Mouse (Mus musculus) gonadal fat pad, adult 2 months (tissue): ENCODE data around the gene Bglap2. TPM values are rescaled to one million over a fixed set of nuclear protein-coding genes. Genes with fewer than 3 reads are reported as not detected.
A peak's percentile ranks its signal among the peaks of the same experiment; 100 is the strongest.
"Not testable (repeated sequence)": the region's sequence is repeated elsewhere in the genome, so short reads cannot be mapped to it uniquely, and the experiment has no call there.

ENCODE experiments used
- DNase-seq: peaks from one replicate; pipeline ENCODE4 v3.0.0-alpha.2; 2012; ENCODE audit warnings: low read depth
- polyA plus RNA-seq: library from polyadenylated mRNA; depleted of rRNA; stranded (reverse); fragments of >200 nt; gene quantifications from 2 replicates; pipeline ENCODE4 v1.2.3, GENCODE M21; 2012; rRNA removed

Bglap2 gene
- 0.39 TPM in 1 of 2 replicates, not detected in the other for polyA plus RNA-seq

DNA sequence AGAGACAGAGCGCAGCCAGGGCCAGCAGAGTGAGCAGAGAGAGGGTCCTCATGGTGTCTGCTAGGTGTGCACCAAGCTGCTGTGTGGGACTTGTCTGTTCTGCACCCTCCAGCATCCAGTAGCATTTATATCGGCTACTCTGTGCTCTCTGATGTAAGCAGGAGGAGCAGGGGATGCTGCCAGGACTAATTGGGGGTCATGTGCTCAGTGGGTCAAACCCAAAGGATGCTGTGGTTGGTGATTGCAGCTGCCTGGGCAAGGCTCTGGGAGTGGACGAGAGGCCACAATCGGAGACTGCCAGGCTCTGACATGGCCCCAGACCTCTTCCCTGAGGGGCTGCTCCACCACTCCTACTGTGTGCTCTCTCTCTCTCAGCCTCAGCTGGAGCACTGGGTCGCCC lies at the start of gene Bglap2:
TSS of gene Bglap2 (minus strand) at position 101 of the 400 bp plus-strand sequence.
- DNase-seq, result not testable (repeated sequence)

GRCm38 (mm10) chr3:88427342-88427905 lies 48.9 kb upstream of the Bglap2 start:
- DNase-seq, result no peak

- DNase-seq, result no peak
Observed at GRCm38 (mm10) chr3:88425708-88426420, 47.4 kb upstream of the Bglap2 start.

GRCm38 (mm10) chr3:88425330-88425689 lies 46.8 kb upstream of the Bglap2 start:
- no peak for DNase-seq

DNA sequence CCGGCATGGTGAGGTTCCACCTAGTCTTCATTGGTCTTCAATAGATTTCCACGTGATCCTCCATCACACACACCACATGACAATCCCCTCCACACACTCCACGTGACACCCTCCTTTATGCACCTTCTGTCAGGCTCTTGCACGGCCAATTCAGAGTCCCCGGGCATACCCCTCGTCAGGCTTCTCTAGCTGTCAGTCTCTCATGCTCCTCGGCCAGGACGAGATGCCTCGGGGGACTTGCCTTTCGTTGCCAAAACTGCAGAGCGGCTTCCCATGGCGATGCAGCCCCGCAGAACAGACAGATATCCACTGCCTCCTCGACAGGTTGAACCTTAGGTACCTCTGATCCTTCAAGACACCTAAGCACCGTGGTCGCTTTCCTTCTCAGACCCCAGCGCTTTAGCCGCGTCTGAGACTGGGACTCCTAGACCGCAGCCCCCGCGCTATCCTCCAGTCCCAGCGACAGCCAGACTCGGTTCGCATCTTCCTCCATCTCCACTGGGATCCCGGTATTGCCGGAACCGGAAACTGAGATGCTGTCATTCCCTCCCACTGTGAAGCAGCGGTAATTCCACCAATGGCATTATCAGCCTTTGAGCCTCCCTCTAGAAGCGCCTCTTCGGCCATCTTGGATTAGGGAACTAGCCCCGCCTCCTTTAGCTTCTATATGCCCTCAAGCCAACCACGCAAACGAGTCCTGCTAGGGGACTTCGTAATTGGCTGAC lies 46.3 kb upstream of the Bglap2 start, which contains the start of gene Slc25a44:
TSS of gene Slc25a44 (minus strand) at position 535 of the 725 bp plus-strand sequence.
- DNase-seq, result peak; percentile 97

GRCm38 (mm10) chr3:88422020-88422720 lies 43.7 kb upstream of the Bglap2 start:
- DNase-seq, result no peak

DNA sequence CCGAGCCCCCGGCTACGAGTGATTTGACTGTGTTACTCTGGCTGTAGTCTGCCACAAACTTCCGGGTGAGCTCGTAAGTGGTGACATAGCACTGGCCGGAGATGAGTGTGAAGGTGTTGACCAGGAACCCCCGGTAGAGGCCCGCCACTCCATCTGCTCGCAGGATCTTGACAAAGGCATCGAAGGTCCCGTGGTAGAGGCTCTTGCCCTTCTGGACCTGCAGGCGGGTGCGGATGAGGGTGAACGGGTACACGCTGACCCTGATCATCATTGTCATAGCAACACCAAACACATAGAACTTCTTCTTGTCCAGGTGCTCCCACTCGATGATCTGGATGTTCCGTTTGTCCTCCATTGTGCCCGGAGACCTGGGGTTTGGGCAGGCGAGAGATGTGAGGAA lies 42.3 kb upstream of the Bglap2 start:
- no peak for DNase-seq

- DNase-seq, result no peak
Observed at GRCm38 (mm10) chr3:88418016-88418415, 39.5 kb upstream of the Bglap2 start.

DNA sequence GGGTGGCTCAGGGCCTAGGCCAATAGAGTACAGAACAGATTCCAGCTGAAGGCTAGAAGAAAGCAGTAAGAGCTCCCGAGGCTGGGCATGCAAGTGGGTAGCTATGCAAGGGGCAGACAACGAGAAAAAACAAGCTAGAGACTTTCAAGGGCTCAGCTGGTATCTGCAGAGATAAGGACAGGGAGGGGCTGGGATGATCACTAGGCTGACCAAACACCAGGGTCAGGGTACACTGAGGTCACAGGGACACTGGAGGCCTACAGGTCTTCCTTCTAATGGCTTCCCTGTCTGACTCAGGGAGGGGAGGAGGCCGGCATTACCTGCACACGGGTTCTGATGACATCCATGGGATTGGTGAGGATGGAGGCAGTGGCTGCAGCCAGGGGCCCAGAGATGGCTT lies 37.2 kb upstream of the Bglap2 start:
- DNase-seq, result no peak

DNA sequence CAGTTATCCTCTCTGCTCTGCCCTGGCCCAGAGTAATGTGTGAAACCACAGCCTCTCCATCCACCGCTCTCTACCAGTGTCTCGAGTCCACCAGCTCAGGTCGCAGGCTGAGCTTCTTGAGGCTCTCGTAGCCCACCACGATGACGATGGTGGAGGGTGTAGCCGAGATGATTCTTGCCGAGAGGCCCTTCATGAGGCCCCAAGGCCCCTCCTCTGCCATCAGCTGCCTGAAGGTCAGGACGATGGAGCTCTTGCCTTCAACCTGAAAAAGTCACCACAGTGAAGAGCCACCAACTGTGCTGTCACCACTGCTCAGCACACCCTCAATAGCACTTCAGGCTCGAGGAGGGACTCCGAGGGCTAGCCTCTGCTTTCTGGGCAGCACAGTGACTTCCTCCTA lies 34.1 kb upstream of the Bglap2 start:
- DNase-seq, result no peak

- DNase-seq, result no peak
Observed at GRCm38 (mm10) chr3:88411681-88412080, 33.2 kb upstream of the Bglap2 start.

DNA sequence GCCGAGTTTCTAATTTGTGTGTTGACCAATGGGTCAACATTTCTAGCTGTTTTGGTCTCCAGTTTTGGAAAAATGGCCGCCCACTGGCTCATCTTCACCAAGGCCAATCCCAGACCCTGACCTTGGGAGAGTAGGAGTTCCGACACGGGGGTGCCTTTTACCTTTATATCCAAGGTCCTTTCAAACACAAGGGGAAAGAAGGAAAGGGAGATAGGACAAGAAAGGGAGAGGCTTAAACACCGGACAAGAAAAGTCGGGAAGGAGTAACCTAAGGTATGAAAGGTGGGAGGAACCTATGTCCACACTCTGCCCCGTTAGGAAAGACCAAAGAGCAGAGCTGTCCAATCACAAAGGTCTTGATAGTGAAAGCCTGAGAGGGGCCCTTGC lies 32.1 kb upstream of the Bglap2 start:
- no peak for DNase-seq

GRCm38 (mm10) chr3:88409741-88410644 lies 31.5 kb upstream of the Bglap2 start, which contains the start of gene Pmf1:
Pmf1 (minus strand) TSS chr3:88410331.
- no peak for DNase-seq

DNA sequence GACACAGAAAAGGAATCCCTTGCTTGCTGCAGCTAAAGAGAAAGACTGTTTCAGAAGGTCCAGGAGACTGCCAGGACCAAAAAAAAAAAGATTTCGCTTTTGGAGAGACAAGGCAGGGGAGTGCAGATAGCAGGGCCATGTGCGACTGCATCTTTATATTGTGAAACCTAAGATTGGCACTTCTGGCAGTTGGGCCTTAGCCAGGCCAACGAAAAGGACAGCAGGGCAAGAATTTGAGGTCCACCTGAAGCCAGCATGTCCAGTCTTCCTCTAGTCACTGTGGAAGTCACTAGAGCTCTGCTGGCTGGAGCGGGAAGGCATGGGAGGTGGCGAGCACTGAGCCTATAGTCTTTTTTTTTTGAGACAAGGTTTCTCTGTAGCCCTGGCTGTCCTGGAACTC lies 30.5 kb upstream of the Bglap2 start:
- DNase-seq, result no peak

- DNase-seq, result no peak
Observed at GRCm38 (mm10) chr3:88407529-88407928, 29.0 kb upstream of the Bglap2 start.

DNA sequence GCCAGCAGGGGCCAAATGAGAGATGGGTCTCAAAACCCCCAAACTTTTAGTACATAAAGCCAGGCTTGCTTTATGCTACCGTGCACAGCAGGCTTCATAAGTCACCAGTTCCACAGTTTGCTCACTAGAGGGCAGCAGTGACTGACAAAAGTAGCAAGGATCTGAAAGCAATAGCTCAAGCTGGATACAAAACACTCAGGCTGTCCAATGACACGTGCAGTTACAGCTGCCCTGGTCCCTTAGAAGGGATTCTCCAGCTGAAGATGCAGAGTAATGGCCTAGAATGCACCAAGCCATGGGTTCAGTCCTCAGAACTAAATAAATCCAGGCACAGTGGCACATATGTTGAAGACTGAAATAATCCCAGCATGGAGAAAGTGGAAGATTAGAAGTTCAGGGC lies 28.6 kb upstream of the Bglap2 start:
- no peak for DNase-seq

GRCm38 (mm10) chr3:88403522-88404230 lies 25.2 kb upstream of the Bglap2 start:
- no peak for DNase-seq

DNA sequence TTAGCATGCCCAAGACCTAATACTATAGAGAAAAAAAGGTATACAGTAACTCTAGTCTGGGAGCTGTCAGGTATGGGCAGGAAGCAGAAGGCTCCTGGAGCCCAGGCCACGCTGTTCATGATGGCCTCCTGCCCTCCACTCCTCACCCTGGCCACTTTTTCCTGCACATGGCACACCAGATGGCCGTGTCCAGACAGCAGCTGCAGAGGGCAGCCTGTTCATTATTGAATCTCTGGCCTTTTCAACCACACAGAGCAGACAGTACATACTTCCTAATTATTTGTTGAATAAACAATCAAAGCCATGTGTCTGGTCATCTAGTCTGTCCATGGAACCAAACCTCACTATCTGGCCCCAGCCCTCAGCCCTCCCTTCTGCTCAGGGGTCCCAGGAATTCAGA lies 20.2 kb upstream of the Bglap2 start:
- DNase-seq, result no peak

DNA sequence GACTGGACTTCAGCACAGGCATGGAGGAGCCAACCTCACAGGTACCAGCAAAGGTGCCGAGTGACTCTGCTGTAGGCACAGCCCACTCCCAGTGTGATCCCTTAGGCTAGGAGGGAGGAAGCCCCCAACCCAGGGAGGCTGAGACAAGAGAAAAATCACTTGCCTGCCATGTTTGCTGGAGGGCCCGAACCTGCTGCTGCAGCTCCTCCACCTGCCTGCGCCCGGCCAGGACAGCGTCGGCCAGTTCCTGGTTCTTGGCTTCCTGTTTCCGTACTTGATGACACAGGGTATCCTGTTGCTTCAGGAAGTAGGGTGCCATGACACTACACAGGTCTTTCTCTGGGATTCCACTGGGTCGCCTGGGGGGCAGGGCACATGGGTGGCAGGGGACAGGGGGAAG lies 17.2 kb upstream of the Bglap2 start:
- DNase-seq, result no peak

DNA sequence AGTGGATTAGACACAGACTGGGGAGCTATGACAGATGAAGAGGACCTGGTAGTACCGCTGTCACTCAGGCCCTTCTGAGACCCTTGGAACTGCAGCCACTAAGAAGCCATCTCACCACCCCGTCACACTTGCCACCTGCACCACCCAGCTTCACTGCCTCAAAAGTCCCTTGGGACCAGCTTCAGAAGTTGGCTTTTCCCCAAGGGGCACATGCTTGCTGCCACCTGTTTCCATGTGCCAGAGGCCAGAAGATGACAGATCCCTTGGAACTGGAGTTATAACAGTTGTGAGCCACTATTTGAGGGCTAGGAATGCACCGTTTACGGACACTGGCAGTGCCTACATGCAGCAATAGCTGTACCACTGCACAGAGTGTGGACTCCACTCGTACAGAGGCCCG lies 16.8 kb upstream of the Bglap2 start:
- no peak for DNase-seq
